Mouse (Mus musculus) ES-E14 (cell line): ENCODE measurements at regions not wholly inside any gene's neighbourhood (a gene's known extent, or its start where the extent isn't known, plus 50 kb on each side); places are given as distances from the start of the nearest gene placed in this dataset.

ENCODE experiments used
- CHD2 ChIP-seq: IDR thresholded peaks from 2 replicates; pipeline ENCODE4 v1.6.1; 2014; ENCODE audit warnings: mild to moderate bottlenecking, low read depth, low read length, inconsistent platforms
- HCFC1 ChIP-seq: IDR thresholded peaks from 2 replicates; pipeline ENCODE4 v1.6.1; 2012; ENCODE audit warnings: low read length, inconsistent platforms, borderline replicate concordance; ENCODE audit not compliant: insufficient read depth
- MAFK ChIP-seq: IDR thresholded peaks from 2 replicates; pipeline ENCODE4 v1.6.1; 2014; ENCODE audit warnings: mild to moderate bottlenecking, low read depth, low read length, inconsistent platforms; ENCODE audit not compliant: insufficient read depth
- ZNF384 ChIP-seq: IDR thresholded peaks from 2 replicates; pipeline ENCODE4 v1.6.1; 2012; ENCODE audit warnings: low read depth, low read length, inconsistent platforms

DNA sequence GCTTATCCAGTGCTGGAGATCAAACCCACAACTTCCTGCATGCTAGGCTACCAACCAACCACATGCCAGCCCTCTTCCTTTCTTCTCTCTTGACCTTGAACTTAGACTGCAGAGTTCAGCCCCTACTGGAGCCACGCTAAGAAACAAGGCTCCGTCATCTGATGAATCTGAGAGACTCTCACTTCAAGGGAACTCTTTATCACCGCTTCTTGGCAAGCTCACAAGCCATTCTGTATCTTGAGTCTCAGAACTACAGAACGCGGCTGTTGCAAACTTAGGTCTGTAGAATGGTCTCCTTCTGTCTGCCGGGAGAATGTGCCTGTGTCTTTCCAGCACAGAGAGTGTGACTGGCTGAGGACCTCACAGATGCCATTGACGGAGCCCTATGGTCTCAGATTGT, 69.1 kb upstream of the Kazn start:
- TF ChIP-seq MAFK = no peak
- TF ChIP-seq CHD2 = no peak
- no peak for TF ChIP-seq HCFC1
- no peak for TF ChIP-seq ZNF384
